Mouse (Mus musculus) myocyte (in vitro differentiated cells): ENCODE data around the gene Ets2.

Experiments
- POLR2A ChIP-seq: IDR thresholded peaks from one replicate; pipeline ENCODE4 v1.6.1; 2011; ENCODE audit warnings: low read depth, mild to moderate bottlenecking, control low read depth, moderate library complexity; ENCODE audit not compliant: insufficient read length
- SRF ChIP-seq: IDR thresholded peaks from one replicate; pipeline ENCODE4 v1.6.1; 2011; ENCODE audit warnings: low read depth; ENCODE audit not compliant: control insufficient read depth, insufficient read length
- USF1 ChIP-seq: IDR thresholded peaks from one replicate; pipeline ENCODE4 v1.6.1; 2011; ENCODE audit warnings: low read depth, mild to moderate bottlenecking, control low read depth, moderate library complexity

DNA sequence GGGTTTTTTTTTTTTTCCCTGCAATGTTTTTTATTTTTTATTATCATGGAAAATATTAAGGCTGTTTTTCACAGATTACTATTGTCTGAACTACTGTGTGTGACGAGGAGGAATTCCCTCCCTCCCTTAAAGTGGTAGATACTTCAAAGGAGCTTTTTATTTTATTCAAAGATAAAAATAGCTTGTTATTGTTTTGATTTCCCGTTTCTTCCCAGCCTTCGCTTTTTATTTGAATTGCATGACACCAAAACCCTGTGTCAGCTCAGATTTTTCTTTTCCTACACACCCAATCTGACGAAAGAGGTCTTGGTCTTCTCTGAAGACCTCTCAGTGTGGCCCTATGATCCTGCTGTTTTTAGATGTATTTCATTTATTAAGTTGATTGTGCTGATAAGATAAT, 7.3 kb downstream of the Ets2 start:
- TF ChIP-seq POLR2A = no peak
- no peak for TF ChIP-seq USF1
- TF ChIP-seq SRF = no peak
